Mouse (Mus musculus) E14TG2a.4 (cell line): ENCODE data around the gene Adk.

ENCODE experiments used
- H3K27me3 ChIP-seq: 2 replicates; pipeline ENCODE4 v1.6.1; 2014; ENCODE audit warnings: low read length, control low read depth; ENCODE audit not compliant: insufficient read depth
- H3K36me3 ChIP-seq: 2 replicates; pipeline ENCODE4 v1.6.1; 2014; ENCODE audit warnings: low read length, control low read depth; ENCODE audit not compliant: insufficient read depth
- H3K4me1 ChIP-seq: replicated peaks from 2 replicates; pipeline ENCODE4 v1.6.1; 2014; ENCODE audit warnings: low read depth, low read length, control low read depth
- H3K4me3 ChIP-seq: replicated peaks from 2 replicates; pipeline ENCODE4 v1.5.1; 2014; ENCODE audit warnings: mild to moderate bottlenecking, low read length
- H3K9me3 ChIP-seq: 2 replicates; pipeline ENCODE4 v1.6.1; 2014; ENCODE audit warnings: low read length, control low read depth
- CTCF ChIP-seq: conservative IDR thresholded peaks from 2 replicates; pipeline ENCODE4 v1.5.1; 2014; ENCODE audit warnings: low read length
- NANOG ChIP-seq: IDR thresholded peaks from 2 replicates; pipeline ENCODE4 v1.6.1; 2014; ENCODE audit warnings: borderline replicate concordance, low read length, mixed read lengths
- POU5F1 ChIP-seq: IDR thresholded peaks from 2 replicates; pipeline ENCODE4 v1.6.1; 2014; ENCODE audit warnings: low read length, borderline replicate concordance

The Adk gene

DNA sequence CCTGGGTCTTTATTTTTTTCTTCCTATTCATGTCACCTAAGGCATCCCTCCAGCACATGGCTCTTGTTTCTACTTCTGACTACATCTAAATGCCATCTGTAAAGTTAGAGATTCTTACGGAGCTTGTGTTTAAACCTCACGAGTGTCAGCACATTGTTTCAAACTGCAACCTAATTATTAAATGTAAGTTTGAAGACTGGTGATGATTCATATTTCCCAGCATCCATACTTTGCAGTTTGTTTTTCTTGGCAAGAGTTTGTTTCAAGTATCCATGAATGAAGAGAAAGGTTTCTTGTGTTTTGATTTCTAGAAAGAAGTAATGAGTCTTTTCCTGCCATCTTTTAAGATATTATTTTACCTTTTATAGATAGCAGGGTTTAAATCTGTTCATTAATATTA lies 299.3 kb downstream of the Adk start:
- Histone ChIP-seq H3K27me3 (no peaks in the 10 kb centered on the region), H3K4me1 (no peaks in the 10 kb centered on the region), H3K36me3 (no peaks in the 10 kb centered on the region), H3K4me3 (no peak overlapping the region), H3K9me3 (peaks cover 4% of the 10 kb centered on the region; the same call in 1 of the 2 replicates)
- TF ChIP-seq NANOG: no peak
- no peak for TF ChIP-seq CTCF
- no peak for TF ChIP-seq POU5F1

DNA sequence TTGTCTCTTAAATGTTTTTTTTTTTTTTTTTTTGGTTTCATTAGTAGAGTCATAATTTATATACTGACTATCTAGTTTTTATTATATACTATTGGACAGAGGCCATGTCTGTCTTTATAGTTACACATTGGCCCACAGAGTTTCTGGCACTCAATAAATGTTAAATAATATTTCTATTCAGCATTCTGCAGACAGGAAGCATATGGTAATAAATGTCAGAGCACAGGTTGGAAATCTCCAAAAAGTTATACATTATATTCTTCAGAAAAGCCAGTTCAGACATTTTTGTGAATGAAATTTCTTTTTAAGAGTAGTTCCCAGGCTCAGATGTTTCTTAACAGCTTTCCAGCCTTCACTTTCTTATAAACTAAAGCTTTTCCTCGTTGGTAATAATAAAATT lies 303.9 kb downstream of the Adk start:
- H3K9me3 ChIP-seq: peaks cover 34% of the 10 kb centered on the region
- no peaks in the 10 kb centered on the region for H3K4me1 ChIP-seq
- no peak for TF ChIP-seq NANOG
- no peak for TF ChIP-seq CTCF
- TF ChIP-seq POU5F1: no peak
- no peak overlapping the region for H3K4me3 ChIP-seq
- peaks cover 19% of the 10 kb centered on the region for H3K36me3 ChIP-seq
- no peaks in the 10 kb centered on the region for H3K27me3 ChIP-seq

GRCm38 (mm10) chr14:21359207-21359895 lies 307.0 kb downstream of the Adk start:
- TF ChIP-seq NANOG: no peak
- H3K9me3 ChIP-seq: peaks cover 40% of the 10 kb centered on the region
- H3K4me1 ChIP-seq: no peaks in the 10 kb centered on the region

DNA sequence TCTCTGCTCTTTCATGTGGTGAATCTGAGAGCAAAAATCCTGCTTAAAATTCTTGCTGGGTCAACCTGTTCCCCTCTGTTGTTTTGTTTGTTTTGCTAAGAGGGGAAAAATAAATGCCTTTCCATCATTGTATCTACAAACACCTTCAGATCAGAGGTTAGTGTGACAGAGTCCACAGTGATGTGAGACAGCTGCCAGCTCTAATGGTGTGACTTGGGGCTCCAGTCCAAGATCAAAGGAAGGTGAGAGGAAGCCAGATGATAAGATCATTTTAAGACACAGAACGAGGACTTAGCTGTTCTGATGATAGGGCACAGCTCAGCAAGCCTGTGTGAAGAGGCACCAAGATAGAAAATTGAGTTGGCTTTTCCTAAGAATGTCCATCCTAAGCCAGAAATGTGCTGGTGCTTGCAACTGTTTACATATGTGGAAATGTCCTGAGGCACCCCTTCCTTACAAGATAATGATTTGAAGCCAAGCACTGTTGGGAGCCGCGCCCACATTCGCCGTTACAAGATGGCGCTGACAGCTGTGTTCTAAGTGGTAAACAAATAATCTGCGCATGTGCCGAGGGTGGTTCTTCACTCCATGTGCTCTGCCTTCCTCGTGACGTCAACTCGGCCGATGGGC lies 307.6 kb downstream of the Adk start:
- no peaks in the 10 kb centered on the region for H3K27me3 ChIP-seq
- no peak for TF ChIP-seq NANOG
- no peak for TF ChIP-seq POU5F1
- no peak for TF ChIP-seq CTCF
- peaks cover 19% of the 10 kb centered on the region for H3K36me3 ChIP-seq
- H3K4me1 ChIP-seq: no peaks in the 10 kb centered on the region
- peaks cover 40% of the 10 kb centered on the region for H3K9me3 ChIP-seq
- H3K4me3 ChIP-seq: peak overlapping the region; percentile 23; the same call in 1 of the 2 replicates

More at GRCm38 (mm10) chr14:21359207-21359895, 307.0 kb downstream of the Adk start:
- peaks cover 19% of the 10 kb centered on the region for H3K36me3 ChIP-seq
- no peaks in the 10 kb centered on the region for H3K27me3 ChIP-seq
- 0 out of 2 replicates have a peak overlapping the region, but pooled peaks have one; percentile 8 for H3K4me3 ChIP-seq

DNA sequence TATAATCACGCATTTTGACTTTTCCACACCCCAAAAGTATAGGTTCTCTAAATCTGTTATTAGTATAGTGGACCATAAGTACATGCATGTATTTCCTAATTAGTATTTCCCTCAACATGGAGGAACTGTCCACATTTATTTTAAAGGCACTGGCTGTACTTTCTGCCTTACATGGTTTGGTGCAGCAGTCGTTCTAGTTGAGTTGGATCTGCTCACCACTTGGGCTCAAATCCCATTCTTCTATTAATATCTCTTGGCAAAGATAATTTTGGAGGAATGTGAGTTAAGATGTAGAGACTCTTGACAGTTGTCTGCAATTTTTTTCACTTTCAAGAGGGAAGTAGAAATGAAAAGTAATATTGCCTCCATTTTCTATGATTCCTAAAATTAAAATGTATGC lies 314.7 kb downstream of the Adk start:
- peaks cover 8% of the 10 kb centered on the region for H3K36me3 ChIP-seq
- H3K9me3 ChIP-seq: peaks cover 31% of the 10 kb centered on the region
- no peaks in the 10 kb centered on the region for H3K27me3 ChIP-seq
- H3K4me3 ChIP-seq: no peak overlapping the region
- TF ChIP-seq POU5F1: no peak
- no peaks in the 10 kb centered on the region for H3K4me1 ChIP-seq

DNA sequence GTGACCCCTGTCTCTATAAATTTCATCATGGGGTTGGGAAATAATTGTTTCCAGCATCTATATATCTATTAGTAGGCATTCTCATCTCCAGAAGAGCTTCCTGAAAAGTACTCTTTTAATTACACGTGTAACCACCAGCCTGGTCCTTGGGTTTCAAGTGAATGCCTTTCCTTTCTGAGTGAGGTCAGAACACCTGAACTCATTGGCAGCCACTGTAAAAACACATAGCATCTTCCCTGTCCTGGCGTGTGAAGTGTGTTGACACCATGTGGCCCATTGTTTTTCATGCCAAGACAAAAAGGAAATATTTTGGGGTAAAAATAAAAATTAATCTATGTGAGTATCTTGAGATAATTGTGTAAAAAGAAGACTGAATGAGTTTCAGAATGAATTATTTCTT lies 316.2 kb downstream of the Adk start:
- Histone ChIP-seq H3K4me3 (no peak overlapping the region), H3K36me3 (peaks cover 8% of the 10 kb centered on the region), H3K4me1 (no peaks in the 10 kb centered on the region), H3K9me3 (peaks cover 31% of the 10 kb centered on the region), H3K27me3 (no peaks in the 10 kb centered on the region)
- TF ChIP-seq POU5F1 (no peak), NANOG (no peak)

DNA sequence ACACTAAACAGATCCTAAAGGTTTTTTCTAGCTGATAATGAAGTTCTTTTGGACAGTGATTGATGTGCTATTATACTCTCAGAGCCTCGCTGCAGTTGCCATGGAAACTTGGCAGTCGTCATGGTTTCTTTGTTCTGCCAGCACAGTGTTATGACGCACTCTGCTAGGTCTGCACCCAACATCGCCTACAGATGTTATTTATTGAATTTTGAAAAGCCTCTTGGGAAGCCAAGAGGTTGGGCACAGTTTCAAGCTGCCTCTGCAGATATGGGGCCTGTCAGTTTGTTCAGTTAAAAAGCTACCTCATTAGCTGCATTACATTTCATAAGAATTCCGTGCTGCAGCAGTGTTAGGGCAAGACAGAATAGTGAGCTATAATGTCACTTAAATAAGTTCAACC lies 316.8 kb downstream of the Adk start:
- H3K4me3 ChIP-seq: no peak overlapping the region
- no peaks in the 10 kb centered on the region for H3K27me3 ChIP-seq
- H3K36me3 ChIP-seq: peaks cover 8% of the 10 kb centered on the region
- no peak for TF ChIP-seq NANOG
- TF ChIP-seq CTCF: no peak
- no peak for TF ChIP-seq POU5F1
- H3K9me3 ChIP-seq: peaks cover 31% of the 10 kb centered on the region
- H3K4me1 ChIP-seq: no peaks in the 10 kb centered on the region

DNA sequence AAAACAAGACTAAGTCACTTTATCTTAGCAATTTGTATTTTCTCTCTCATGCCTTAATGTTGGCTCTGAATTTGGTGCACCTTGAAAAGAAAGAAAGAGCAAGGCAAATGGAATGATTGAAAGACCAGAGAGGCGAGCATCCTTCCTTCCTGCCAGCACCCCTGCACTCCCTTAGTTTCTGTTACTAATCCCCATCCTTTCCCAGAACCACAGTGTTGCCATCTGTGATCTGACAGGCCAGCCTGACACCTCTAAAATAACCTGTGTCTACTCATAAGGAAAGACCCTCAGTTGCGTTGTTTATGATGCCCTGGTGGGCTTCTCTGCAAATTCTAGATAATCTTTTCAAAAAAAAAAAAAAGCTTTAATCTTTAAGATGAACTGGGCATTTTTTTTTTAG lies 319.6 kb downstream of the Adk start:
- H3K27me3 ChIP-seq: no peaks in the 10 kb centered on the region
- peaks cover 18% of the 10 kb centered on the region for H3K9me3 ChIP-seq
- no peaks in the 10 kb centered on the region for H3K4me1 ChIP-seq
- H3K4me3 ChIP-seq: no peak overlapping the region
- H3K36me3 ChIP-seq: 0 out of 2 replicates have a peak, but pooled peaks cover 3% of the 10 kb centered on the region
- TF ChIP-seq POU5F1: no peak
- no peak for TF ChIP-seq NANOG
- TF ChIP-seq CTCF: no peak

- Histone ChIP-seq H3K4me1 (no peaks in the 10 kb centered on the region), H3K4me3 (no peak overlapping the region), H3K36me3 (no peaks in the 10 kb centered on the region), H3K9me3 (peaks cover 10% of the 10 kb centered on the region), H3K27me3 (no peaks in the 10 kb centered on the region)
- TF ChIP-seq NANOG (no peak), POU5F1 (no peak), CTCF (no peak)
These were observed 320.3 kb downstream of the Adk start for GRCm38 (mm10) chr14:21372689-21373088.
